Mouse (Mus musculus) myocyte (in vitro differentiated cells): ENCODE measurements around the gene Zbtb11. TPM values are rescaled to one million over a fixed set of nuclear protein-coding genes. Genes with fewer than 3 reads are reported as not detected.

Experiments
- H3K27me3 ChIP-seq: one replicate; pipeline ENCODE4 v1.6.1; 2011; ENCODE audit not compliant: control insufficient read depth, insufficient read depth, insufficient read length
- H3K36me3 ChIP-seq: one replicate; pipeline ENCODE4 v1.6.1; 2011; ENCODE audit not compliant: control insufficient read depth, insufficient read depth
- H3K4me2 ChIP-seq: one replicate; pipeline ENCODE4 v1.6.1; 2011; ENCODE audit warnings: low read depth, control low read depth
- H3K4me3 ChIP-seq: one replicate; pipeline ENCODE4 v1.5.1; 2011; ENCODE audit warnings: mild to moderate bottlenecking, control low read depth, moderate library complexity
- H3K79me2 ChIP-seq: one replicate; pipeline ENCODE4 v1.6.1; 2011; ENCODE audit not compliant: control insufficient read depth, insufficient read depth
- H3ac ChIP-seq: one replicate; pipeline ENCODE4 v1.6.1; 2011; ENCODE audit not compliant: control insufficient read depth, insufficient read length
- CEBPB ChIP-seq: IDR thresholded peaks from 2 replicates; pipeline ENCODE4 v1.6.1; 2011; ENCODE audit warnings: mild to moderate bottlenecking, moderate library complexity; ENCODE audit not compliant: poor library complexity, insufficient read depth, severe bottlenecking
- E2F4 ChIP-seq: IDR thresholded peaks from one replicate; pipeline ENCODE4 v1.6.1; 2011; ENCODE audit warnings: mild to moderate bottlenecking, control low read depth, moderate library complexity; ENCODE audit not compliant: insufficient read depth
- MAX ChIP-seq: IDR thresholded peaks from one replicate; pipeline ENCODE4 v1.6.1; 2011; ENCODE audit warnings: low read depth, mild to moderate bottlenecking, control low read depth
- MYOD1 ChIP-seq, 3 experiments: IDR thresholded peaks; one replicate each; pipeline ENCODE4 v1.6.1; 2011; ENCODE audit warnings: control low read depth in 2 of 3, low read depth in 2 of 3, mild to moderate bottlenecking in 2 of 3, moderate library complexity in 1 of 3; ENCODE audit not compliant: insufficient read length in 2 of 3, control insufficient read depth in 1 of 3
- MYOG ChIP-seq, 3 experiments: IDR thresholded peaks; one replicate each; pipeline ENCODE4 v1.6.1; 2011; ENCODE audit warnings: control low read depth in 2 of 3, low read depth in 2 of 3, mild to moderate bottlenecking in 2 of 3; ENCODE audit not compliant: insufficient read length in 2 of 3, control insufficient read depth in 1 of 3, insufficient read depth in 1 of 3
- POLR2A ChIP-seq: IDR thresholded peaks from one replicate; pipeline ENCODE4 v1.6.1; 2011; ENCODE audit warnings: low read depth, mild to moderate bottlenecking, control low read depth, moderate library complexity; ENCODE audit not compliant: insufficient read length
- POLR2AphosphoS2 ChIP-seq: IDR thresholded peaks from one replicate; pipeline ENCODE4 v1.6.1; 2011; ENCODE audit warnings: low read depth, control low read depth; ENCODE audit not compliant: insufficient read length
- REST ChIP-seq: IDR thresholded peaks from one replicate; pipeline ENCODE4 v1.6.1; 2011; ENCODE audit warnings: mild to moderate bottlenecking, control low read depth, moderate library complexity; ENCODE audit not compliant: insufficient read depth, insufficient read length
- SRF ChIP-seq: IDR thresholded peaks from one replicate; pipeline ENCODE4 v1.6.1; 2011; ENCODE audit warnings: low read depth; ENCODE audit not compliant: control insufficient read depth, insufficient read length
- TCF12 ChIP-seq: IDR thresholded peaks from one replicate; pipeline ENCODE4 v1.6.1; 2011; ENCODE audit warnings: mild to moderate bottlenecking, control low read depth; ENCODE audit not compliant: poor library complexity, insufficient read depth, severe bottlenecking
- TCF3 ChIP-seq: IDR thresholded peaks from one replicate; pipeline ENCODE4 v1.6.1; 2011; ENCODE audit warnings: low read depth, control low read depth; ENCODE audit not compliant: insufficient read length
- USF1 ChIP-seq: IDR thresholded peaks from one replicate; pipeline ENCODE4 v1.6.1; 2011; ENCODE audit warnings: low read depth, mild to moderate bottlenecking, control low read depth, moderate library complexity
- polyA plus RNA-seq: library from polyadenylated mRNA; unstranded; fragments of >200 nt; fragmentation: generic; extraction: Trizol; gene quantifications from one replicate; pipeline ENCODE4 v1.2.1, GENCODE M21; 2012; ENCODE audit warnings: missing spikeins

Zbtb11 gene
- polyA plus RNA-seq: 5.1 TPM

DNA sequence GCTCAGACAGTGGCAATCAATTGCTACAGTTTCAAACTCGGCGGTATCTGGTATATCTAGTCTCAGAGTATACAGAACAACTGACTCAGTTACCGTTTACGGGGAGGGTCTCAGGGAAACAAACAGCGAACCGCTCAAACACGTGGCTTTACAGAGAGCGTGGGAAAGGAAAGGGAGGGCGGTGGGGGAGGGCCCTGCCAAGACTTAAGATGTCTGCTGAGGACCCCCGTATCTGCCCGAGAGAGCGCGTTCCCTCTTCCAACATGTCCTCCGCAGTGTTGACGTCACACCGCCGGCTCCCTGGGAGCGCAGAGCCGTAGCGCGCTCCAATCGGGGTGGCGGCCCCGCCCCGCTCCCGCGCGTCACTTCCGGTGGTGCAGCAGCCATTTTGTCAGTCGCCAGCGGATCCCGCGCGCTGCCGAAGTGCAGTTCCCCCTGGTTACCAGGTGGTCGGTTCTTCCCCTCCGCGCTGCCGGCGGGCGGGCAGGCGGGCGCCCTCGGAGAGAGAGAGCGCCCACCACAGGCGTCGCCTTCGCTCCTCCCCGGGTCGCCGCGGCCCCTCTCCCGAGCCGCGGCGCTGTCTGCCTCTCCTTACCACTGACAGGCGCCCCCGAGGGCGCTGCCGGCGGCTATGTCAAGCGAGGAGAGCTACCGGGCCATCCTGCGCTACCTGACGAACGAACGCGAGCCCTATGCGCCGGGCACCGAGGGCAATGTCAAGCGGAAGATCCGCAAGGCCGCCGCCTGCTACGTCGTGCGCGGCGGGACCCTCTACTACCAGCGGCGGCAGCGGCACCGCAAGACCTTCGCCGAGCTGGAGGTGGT is at the start of gene Zbtb11:
Gene Zbtb11 (plus strand): TSS at position 453 of the 825 bp plus-strand sequence.
- Histone ChIP-seq H3K36me3 (peaks cover 24% of the 10 kb centered on the region), H3ac (peak within 1 kb of the TSS; percentile 81), H3K4me2 (peak within 1 kb of the TSS; percentile 93), H3K4me3 (peak within 1 kb of the TSS; percentile 49), H3K27me3 (no peaks in the 10 kb centered on the region), H3K79me2 (peaks cover 62% of the 10 kb centered on the region)
- peak; percentile 30 for TF ChIP-seq USF1
- no peak for TF ChIP-seq TCF3
- TF ChIP-seq MYOG (IDR thresholded peaks at IDR 0.05; ENCODE audit: control insufficient read depth in 1 of 3, insufficient read depth in 1 of 3, insufficient read length in 2 of 3, low read depth in 2 of 3): peak in 1 of 3 experiments; percentile 2
- no peak for TF ChIP-seq E2F4
- TF ChIP-seq POLR2A: peak; percentile 81
- TF ChIP-seq SRF: peak; percentile 58
- no peak for TF ChIP-seq CEBPB
- TF ChIP-seq MAX: no peak
- TF ChIP-seq MYOD1 (IDR thresholded peaks at IDR 0.05; ENCODE audit: control insufficient read depth in 1 of 3, insufficient read length in 2 of 3, low read depth in 2 of 3): peak in 1 of 3 experiments; percentile 38
- no peak for TF ChIP-seq TCF12
- TF ChIP-seq POLR2AphosphoS2: peak; percentile 100
- TF ChIP-seq REST: no peak

- H3K79me2 ChIP-seq: no peaks in the 10 kb centered on the region
- no peak overlapping the region for H3K4me3 ChIP-seq
- H3K4me2 ChIP-seq: no peak overlapping the region
- H3ac ChIP-seq: no peak overlapping the region
- no peak for TF ChIP-seq MYOD1 (IDR thresholded peaks at IDR 0.05; ENCODE audit: control insufficient read depth in 1 of 3, insufficient read length in 2 of 3, low read depth in 2 of 3)
- no peak for TF ChIP-seq USF1
- TF ChIP-seq REST: no peak
- no peak for TF ChIP-seq SRF
- no peak for TF ChIP-seq POLR2AphosphoS2
- TF ChIP-seq TCF12: no peak
- no peak for TF ChIP-seq POLR2A
- no peak for TF ChIP-seq CEBPB
- no peak for TF ChIP-seq E2F4
- no peak for TF ChIP-seq MYOG (IDR thresholded peaks at IDR 0.05; ENCODE audit: control insufficient read depth in 1 of 3, insufficient read depth in 1 of 3, insufficient read length in 2 of 3, low read depth in 2 of 3)
- no peak for TF ChIP-seq MAX
- TF ChIP-seq TCF3: no peak
- H3K36me3 ChIP-seq: peaks cover 9% of the 10 kb centered on the region
- no peaks in the 10 kb centered on the region for H3K27me3 ChIP-seq
Measured at GRCm38 (mm10) chr16:55924010-55924409, 49.7 kb upstream of the Zbtb11 start.

DNA sequence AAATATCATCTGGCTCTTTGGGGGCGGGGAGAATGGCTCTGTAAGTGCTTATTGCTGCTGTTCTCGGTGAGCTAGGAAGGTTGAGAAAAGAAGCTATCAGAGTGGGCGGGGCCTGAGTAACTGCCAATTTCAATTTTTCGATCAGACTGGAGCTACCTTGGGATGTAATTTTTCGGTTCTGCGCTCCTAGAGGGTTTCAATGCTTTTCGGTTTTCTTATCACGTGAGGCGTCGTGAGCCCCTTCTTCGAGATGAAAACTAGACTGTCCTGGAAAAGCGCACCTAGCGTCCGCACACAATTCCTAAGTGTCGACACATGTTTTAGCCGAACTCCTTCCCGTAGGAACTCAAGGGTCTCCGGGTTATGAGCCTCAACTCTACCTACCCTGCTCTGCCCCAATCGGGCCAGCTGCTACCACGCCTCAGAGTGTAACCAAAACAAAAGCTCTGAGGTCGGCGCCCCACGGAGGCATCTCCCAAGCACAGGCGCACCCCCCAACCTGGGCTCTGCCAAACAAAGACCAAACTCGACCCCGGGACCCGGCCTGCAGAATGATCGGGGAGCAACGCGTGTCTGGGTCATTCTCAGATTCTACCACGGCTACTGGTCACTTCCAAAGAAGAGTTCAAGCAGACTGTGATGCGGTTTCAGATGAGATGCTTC is 39.9 kb upstream of the Zbtb11 start:
- no peaks in the 10 kb centered on the region for H3K79me2 ChIP-seq
- TF ChIP-seq TCF12 (no peak), USF1 (peak; percentile 58), POLR2AphosphoS2 (no peak)
- no peak overlapping the region for H3ac ChIP-seq
- peak overlapping the region; percentile 94 for H3K4me3 ChIP-seq
- peak overlapping the region; percentile 89 for H3K4me2 ChIP-seq
- no peaks in the 10 kb centered on the region for H3K36me3 ChIP-seq
- H3K27me3 ChIP-seq: no peaks in the 10 kb centered on the region

GRCm38 (mm10) chr16:55934453-55935037 is 39.1 kb upstream of the Zbtb11 start, which contains the start of gene Cep97:
TSS of gene Cep97 (minus strand) at chr16:55934855.
- Histone ChIP-seq H3K4me3 (peak within 1 kb of the TSS; percentile 94), H3K36me3 (no peaks in the 10 kb centered on the region), H3K79me2 (no peaks in the 10 kb centered on the region), H3ac (no peak within 1 kb of the TSS), H3K27me3 (no peaks in the 10 kb centered on the region), H3K4me2 (peak within 1 kb of the TSS; percentile 89)
- TF ChIP-seq USF1 (no peak), POLR2AphosphoS2 (peak; percentile 61), MYOD1 (IDR thresholded peaks at IDR 0.05; ENCODE audit: control insufficient read depth in 1 of 3, insufficient read length in 2 of 3, low read depth in 2 of 3) (no peak), E2F4 (no peak), POLR2A (peak; percentile 80), TCF12 (no peak), MYOG (IDR thresholded peaks at IDR 0.05; ENCODE audit: control insufficient read depth in 1 of 3, insufficient read depth in 1 of 3, insufficient read length in 2 of 3, low read depth in 2 of 3) (no peak), TCF3 (no peak)
